ENCODE assay signal across 21 mouse cellular contexts in the genomic region with DNA sequence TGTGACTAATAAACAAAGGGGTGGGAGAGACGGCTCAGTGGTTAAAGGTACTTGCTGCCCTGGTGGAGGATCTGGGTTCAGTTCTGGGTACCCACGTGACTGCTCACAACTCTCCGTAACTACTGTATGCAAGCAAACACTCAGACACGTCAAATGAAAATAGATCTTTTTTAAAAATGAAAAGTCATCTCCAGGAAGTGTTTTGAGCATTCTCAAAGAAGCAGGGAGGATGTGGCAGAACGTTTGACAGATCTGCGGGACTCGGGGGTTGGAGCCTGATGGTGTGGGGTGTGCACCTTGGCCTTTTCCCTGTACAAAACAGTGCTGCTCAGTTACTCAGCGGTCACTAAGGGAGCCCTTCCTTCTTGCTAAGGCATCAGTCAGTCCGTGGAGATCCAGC.
A peak's percentile ranks its signal among the peaks of the same experiment; 100 is the strongest.
DNase-seq lines count a peak whose midpoint lies in the region; ATAC-seq and TF ChIP-seq lines count a peak whose summit lies in the region.
"Had no signal": no experiment of that assay in that cellular context is flagged by ENCODE, and none has a peak within 500 bp of the region (broad histone marks: within the 10 kb centered on the region; RNA-seq: fewer than 3 reads in every experiment).

No protein-coding gene starts in this region.

- WGBS in hindbrain, embryonic 16.5 days = 79% methylated on average over 9 of the region's 9 CpGs
- 80% methylated on average over 9 of the region's 9 CpGs for WGBS in hindbrain, embryonic 11.5 days
- 70% methylated on average over 9 of the region's 9 CpGs for WGBS in small intestine, adult 2 months
- 82% methylated on average over 9 of the region's 9 CpGs for WGBS in kidney, embryonic 15.5 days
- WGBS in midbrain, embryonic 10.5 days = 80% methylated on average over 9 of the region's 9 CpGs

- H3K4me1 ChIP-seq in hindbrain, embryonic 16.5 days (ENCODE audit: control insufficient read depth, insufficient read depth, low read depth, low read length) = no peaks in the 10 kb centered on the region
- H3K4me1 ChIP-seq in hindbrain, embryonic 11.5 days (replicated peaks; ENCODE audit: control insufficient read depth, insufficient read depth, low read length) = no peaks in the 10 kb centered on the region; the same call in 1 of the 2 replicates
- H3K4me1 ChIP-seq in small intestine, adult 2 months (ENCODE audit: control insufficient read depth, insufficient read depth, insufficient read length, low read length) = no peaks in the 10 kb centered on the region
- H3K4me1 ChIP-seq in kidney, embryonic 15.5 days = 0 out of 2 replicates have a peak, but pooled peaks cover 5% of the 10 kb centered on the region
- peaks cover 8% of the 10 kb centered on the region for H3K4me1 ChIP-seq in midbrain, embryonic 10.5 days
- H3K4me1 ChIP-seq: hindbrain, embryonic 15.5 days had no signal

- TF ChIP-seq POLR2A in small intestine, adult 2 months (IDR thresholded peaks at IDR 0.05; ENCODE audit: low read depth, low read length) = no peak

- H3K9me3 ChIP-seq in hindbrain, embryonic 16.5 days (ENCODE audit: control insufficient read depth, low read length) = no peaks in the 10 kb centered on the region
- H3K9me3 ChIP-seq in hindbrain, embryonic 11.5 days (ENCODE audit: control insufficient read depth, low read length) = no peaks in the 10 kb centered on the region
- no peaks in the 10 kb centered on the region for H3K9me3 ChIP-seq in kidney, embryonic 15.5 days (replicated peaks)
- no peaks in the 10 kb centered on the region for H3K9me3 ChIP-seq in midbrain, embryonic 10.5 days (replicated peaks)
- H3K9me3 ChIP-seq: forebrain, embryonic 13.5 days; hindbrain, embryonic 15.5 days; neural tube, embryonic 12.5 days had no signal

- H3K4me2 ChIP-seq in hindbrain, embryonic 16.5 days (ENCODE audit: low read length) = no peak overlapping the region
- H3K4me2 ChIP-seq in hindbrain, embryonic 11.5 days (replicated peaks; ENCODE audit: low read depth, low read length) = no peak overlapping the region
- no peak overlapping the region for H3K4me2 ChIP-seq in kidney, embryonic 15.5 days
- H3K4me2 ChIP-seq: forebrain, embryonic 13.5 days; hindbrain, embryonic 15.5 days; neural tube, embryonic 12.5 days had no signal

- no peak overlapping the region for H3K4me3 ChIP-seq in hindbrain, embryonic 16.5 days (ENCODE audit: low read length)
- no peak overlapping the region for H3K4me3 ChIP-seq in hindbrain, embryonic 11.5 days (ENCODE audit: low read depth, low read length)
- no peak overlapping the region for H3K4me3 ChIP-seq in small intestine, adult 2 months (ENCODE audit: low read depth, low read length)
- H3K4me3 ChIP-seq in kidney, embryonic 15.5 days (replicated peaks) = no peak overlapping the region
- no peak overlapping the region for H3K4me3 ChIP-seq in midbrain, embryonic 10.5 days
- H3K4me3 ChIP-seq: forebrain, embryonic 13.5 days; heart, adult 2 months; hindbrain, embryonic 15.5 days; left cerebral cortex, adult 2 months; neural tube, embryonic 12.5 days had no signal

- no peak for TF ChIP-seq CTCF in small intestine, adult 2 months (IDR thresholded peaks at IDR 0.05; ENCODE audit: extremely low read depth, insufficient read length, insufficient replicate concordance, low read depth, low read length)

- no peaks in the 10 kb centered on the region for H3K36me3 ChIP-seq in hindbrain, embryonic 16.5 days (ENCODE audit: control insufficient read depth, insufficient read depth, low read length)
- H3K36me3 ChIP-seq in hindbrain, embryonic 11.5 days (ENCODE audit: control insufficient read depth, insufficient read depth, low read length) = no peaks in the 10 kb centered on the region
- H3K36me3 ChIP-seq in small intestine, adult 2 months (ENCODE audit: control insufficient read depth, insufficient read depth, low read length) = peaks cover 20% of the 10 kb centered on the region
- peaks cover 13% of the 10 kb centered on the region; the same call in 1 of the 2 replicates for H3K36me3 ChIP-seq in kidney, embryonic 15.5 days
- H3K36me3 ChIP-seq in midbrain, embryonic 10.5 days = peaks cover 17% of the 10 kb centered on the region
- H3K36me3 ChIP-seq: hindbrain, embryonic 15.5 days; neural tube, embryonic 12.5 days had no signal

- H3K27me3 ChIP-seq in hindbrain, embryonic 16.5 days (replicated peaks; ENCODE audit: control insufficient read depth, insufficient read depth, low read length) = no peaks in the 10 kb centered on the region
- H3K27me3 ChIP-seq in hindbrain, embryonic 11.5 days (ENCODE audit: control insufficient read depth, insufficient read depth, low read length) = no peaks in the 10 kb centered on the region
- no peaks in the 10 kb centered on the region for H3K27me3 ChIP-seq in small intestine, adult 2 months (ENCODE audit: control insufficient read depth, insufficient read depth, low read length)
- H3K27me3 ChIP-seq in kidney, embryonic 15.5 days = no peaks in the 10 kb centered on the region
- H3K27me3 ChIP-seq in midbrain, embryonic 10.5 days (ENCODE audit: low read depth, poor library complexity, severe bottlenecking) = no peaks in the 10 kb centered on the region
- H3K27me3 ChIP-seq: forebrain, embryonic 13.5 days; hindbrain, embryonic 15.5 days; neural tube, embryonic 12.5 days had no signal

- no peak overlapping the region for H3K9ac ChIP-seq in hindbrain, embryonic 16.5 days (ENCODE audit: low read depth, low read length)
- no peak overlapping the region for H3K9ac ChIP-seq in hindbrain, embryonic 11.5 days (ENCODE audit: low read depth, low read length)
- no peak overlapping the region for H3K9ac ChIP-seq in kidney, embryonic 15.5 days
- H3K9ac ChIP-seq: forebrain, embryonic 13.5 days; hindbrain, embryonic 15.5 days; neural tube, embryonic 12.5 days had no signal

- ATAC-seq in hindbrain, embryonic 16.5 days = 0 out of 2 replicates have a peak, but pooled peaks have one; percentile 45
- ATAC-seq in hindbrain, embryonic 11.5 days (ENCODE audit: low FRiP score) = no peak
- peak; percentile 52; the same call in 1 of the 2 replicates for ATAC-seq in megakaryocyte, adult 5-6 weeks (ENCODE audit: poor library complexity, severe bottlenecking)
- no peak for ATAC-seq in kidney, embryonic 15.5 days (replicated peaks; ENCODE audit: low FRiP score)
- ATAC-seq: forebrain, embryonic 13.5 days had no signal

- H3K27ac ChIP-seq in hindbrain, embryonic 16.5 days (ENCODE audit: low read depth, low read length) = no peak overlapping the region
- no peak overlapping the region for H3K27ac ChIP-seq in hindbrain, embryonic 11.5 days (ENCODE audit: low read depth, low read length)
- peak overlapping the region; percentile 32; the same call in 1 of the 2 replicates for H3K27ac ChIP-seq in small intestine, adult 2 months (ENCODE audit: insufficient read depth, low read depth, low read length)
- no peak overlapping the region for H3K27ac ChIP-seq in kidney, embryonic 15.5 days
- no peak overlapping the region for H3K27ac ChIP-seq in midbrain, embryonic 10.5 days (replicated peaks)
- H3K27ac ChIP-seq: forebrain, embryonic 13.5 days; heart, adult 2 months; hindbrain, embryonic 15.5 days; left cerebral cortex, adult 2 months; neural tube, embryonic 12.5 days; stomach, postnatal 0 days had no signal

- no peak for DNase-seq in hindbrain, embryonic 11.5 days (ENCODE audit: low spot score)
- no peak for DNase-seq in embryo, embryonic 9.5 days (ENCODE audit: extremely low spot score)
- DNase-seq in midbrain, embryonic 10.5 days (ENCODE audit: low spot score) = no peak
- DNase-seq in cerebellum, postnatal 14 days = no peak
- DNase-seq: adrenal gland, adult 2 months; cerebellum, adult 2 months; embryo, embryonic 11 days; heart, adult 2 months; heart, postnatal 10 days; kidney, adult 8-10 months; midbrain, embryonic 14.5 days; spleen, adult 18-20 months had no signal

Comparison
In these comparisons a context has a peak if more than half of its experiments do, and no peak if none do; other contexts are left out.
1. ATAC-seq: peak in hindbrain, embryonic 16.5 days (single experiment) and megakaryocyte, adult 5-6 weeks (single experiment); none in hindbrain, embryonic 11.5 days (single experiment) and kidney, embryonic 15.5 days (single experiment).